Mouse (Mus musculus) left cerebral cortex, postnatal 4 days (tissue): ENCODE data around the gene Miga2. TPM values are rescaled to one million over a fixed set of nuclear protein-coding genes. Genes with fewer than 3 reads are reported as not detected.

ENCODE experiments used
- DNase-seq: peaks from one replicate; pipeline ENCODE4 v3.0.0-alpha.2; 2022
- intact Hi-C: fragments of 180-260 bp; cut with DNase I; formaldehyde crosslinking; loops from one replicate; pipeline ENCODE4 v1.15.1; 2025
- total RNA-seq, 2 experiments: library from RNA; stranded (reverse); gene quantifications; 2 replicates each; pipeline ENCODE4 v1.2.3; 2021

The Miga2 gene
- total RNA-seq, 2 experiments from 2014 or later: 69.7 to 76.5 TPM

DNA sequence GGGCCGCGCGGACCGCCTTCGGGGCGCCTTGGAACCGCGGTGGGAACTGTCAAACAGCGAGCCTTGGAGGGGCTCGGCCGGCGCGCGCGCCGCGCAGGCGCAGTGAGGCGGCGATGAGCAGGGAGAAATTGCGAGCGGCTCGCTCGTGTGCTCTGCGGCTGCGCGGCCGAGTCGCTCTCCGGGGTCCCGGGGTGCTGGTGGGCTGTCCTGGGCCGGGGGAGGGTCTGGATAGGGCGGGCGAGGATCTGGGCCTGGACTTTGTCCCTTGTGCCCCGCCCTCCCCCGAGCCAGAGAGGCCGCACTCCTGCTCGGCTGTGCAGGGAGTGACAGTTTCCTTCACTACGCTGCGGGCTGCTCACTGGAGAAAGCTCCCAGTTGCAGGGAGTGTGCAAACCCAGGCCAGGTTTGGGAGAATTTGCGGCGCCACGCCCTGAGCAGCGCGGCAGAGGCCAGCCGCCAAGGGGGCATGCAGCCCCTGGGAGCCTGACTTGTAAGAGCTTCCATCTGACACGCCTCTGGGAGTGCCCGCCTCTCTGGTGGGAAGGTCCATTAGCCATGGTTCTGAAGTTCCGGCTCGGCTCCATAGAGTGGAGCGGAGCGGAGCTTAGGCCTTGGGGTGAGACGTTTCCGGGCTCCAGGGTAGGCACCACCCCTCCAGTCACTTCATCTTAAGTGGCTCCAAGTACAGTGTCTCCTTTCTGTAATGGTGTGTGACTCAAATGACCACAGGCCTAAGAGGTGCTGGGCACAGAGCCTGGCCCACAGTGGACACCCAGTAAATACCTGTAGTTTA is 28.7 kb downstream of the Miga2 start:
- peak; percentile 92 for DNase-seq
- intact Hi-C loops: no loop called here

DNA sequence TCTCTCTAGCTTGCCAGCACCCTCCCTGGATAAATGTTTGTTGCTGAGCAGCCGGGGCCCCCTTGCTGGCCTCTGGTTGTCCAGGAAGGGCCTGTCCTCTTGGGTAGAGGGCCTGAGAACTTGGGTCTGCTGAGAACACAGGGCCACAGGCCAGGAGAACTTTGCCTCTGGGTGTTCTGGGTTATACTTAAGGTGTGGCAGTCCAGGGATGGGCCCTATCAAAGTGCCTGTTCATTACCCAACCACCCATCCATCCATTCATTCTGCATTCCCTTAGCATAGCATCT is 29.3 kb downstream of the Miga2 start:
- intact Hi-C loops: no loop called here
- DNase-seq: no peak

DNA sequence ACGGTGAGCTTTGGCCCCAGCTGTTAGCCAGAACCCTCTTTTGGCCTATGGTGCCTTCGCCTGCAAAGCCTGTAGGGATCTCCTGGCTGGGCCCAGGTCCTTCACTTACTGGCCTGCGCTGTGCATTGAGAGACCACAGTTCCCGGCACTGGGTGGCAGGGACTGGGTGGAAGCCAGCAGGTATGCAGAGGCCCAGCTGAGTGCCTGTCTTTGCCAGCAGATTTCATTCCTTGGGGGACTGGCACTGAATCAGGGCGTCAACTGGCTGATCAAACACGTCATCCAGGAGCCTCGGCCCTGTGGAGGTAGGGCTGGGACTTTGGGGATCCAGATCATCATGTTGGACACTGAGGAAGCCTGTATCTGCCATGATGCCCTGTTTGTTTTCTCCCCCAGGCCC is 31.7 kb downstream of the Miga2 start:
- intact Hi-C loops: no loop called here
- no peak for DNase-seq

DNA sequence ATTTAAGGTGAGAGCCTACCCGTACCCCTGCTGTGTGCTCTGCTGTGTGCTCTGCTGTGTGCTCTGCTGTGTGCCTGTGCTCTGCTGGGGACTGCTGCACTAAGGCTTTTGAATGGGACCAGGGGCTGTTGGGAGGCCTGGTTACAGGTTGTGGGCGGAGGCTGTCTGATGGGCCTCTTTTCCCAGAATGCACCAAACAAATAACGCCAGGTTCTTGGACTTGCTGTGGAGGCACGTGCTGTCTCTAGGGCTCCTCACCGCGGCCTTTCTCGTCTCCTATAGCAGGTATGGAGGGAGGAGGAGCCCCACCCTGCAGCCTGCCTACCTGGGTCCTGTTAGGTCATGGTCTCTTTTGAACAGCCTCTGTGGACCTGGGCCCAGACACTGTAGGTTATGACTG is 32.2 kb downstream of the Miga2 start:
- intact Hi-C loops: no loop called here
- DNase-seq: no peak

DNA sequence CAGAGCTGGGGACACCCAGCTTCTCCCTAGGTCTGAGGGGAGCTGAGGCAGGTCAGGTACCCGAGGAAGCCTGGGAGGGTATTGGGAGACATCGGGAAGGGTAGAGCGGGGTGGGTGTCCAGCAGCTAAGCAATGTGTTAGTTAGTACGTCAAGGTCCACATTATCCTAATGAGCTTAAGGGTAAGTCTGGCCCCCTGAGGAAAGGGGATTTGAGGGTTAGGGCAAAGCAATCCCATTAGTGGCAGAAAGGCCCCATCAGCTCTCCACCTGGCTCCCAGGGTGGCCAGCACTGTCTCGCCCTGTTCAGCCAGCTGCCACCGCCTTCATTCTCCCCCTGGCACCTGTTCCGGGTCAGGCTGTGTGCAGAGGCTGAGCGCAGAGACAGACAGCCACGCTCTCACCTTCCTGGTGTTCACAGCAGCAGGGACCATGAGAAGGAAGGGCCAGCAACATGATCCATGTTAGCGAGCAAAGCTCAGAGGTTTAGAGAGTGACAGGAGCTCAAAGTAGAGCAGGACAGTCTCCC is 34.0 kb downstream of the Miga2 start:
- no peak for DNase-seq
- intact Hi-C loops: no loop called here

DNA sequence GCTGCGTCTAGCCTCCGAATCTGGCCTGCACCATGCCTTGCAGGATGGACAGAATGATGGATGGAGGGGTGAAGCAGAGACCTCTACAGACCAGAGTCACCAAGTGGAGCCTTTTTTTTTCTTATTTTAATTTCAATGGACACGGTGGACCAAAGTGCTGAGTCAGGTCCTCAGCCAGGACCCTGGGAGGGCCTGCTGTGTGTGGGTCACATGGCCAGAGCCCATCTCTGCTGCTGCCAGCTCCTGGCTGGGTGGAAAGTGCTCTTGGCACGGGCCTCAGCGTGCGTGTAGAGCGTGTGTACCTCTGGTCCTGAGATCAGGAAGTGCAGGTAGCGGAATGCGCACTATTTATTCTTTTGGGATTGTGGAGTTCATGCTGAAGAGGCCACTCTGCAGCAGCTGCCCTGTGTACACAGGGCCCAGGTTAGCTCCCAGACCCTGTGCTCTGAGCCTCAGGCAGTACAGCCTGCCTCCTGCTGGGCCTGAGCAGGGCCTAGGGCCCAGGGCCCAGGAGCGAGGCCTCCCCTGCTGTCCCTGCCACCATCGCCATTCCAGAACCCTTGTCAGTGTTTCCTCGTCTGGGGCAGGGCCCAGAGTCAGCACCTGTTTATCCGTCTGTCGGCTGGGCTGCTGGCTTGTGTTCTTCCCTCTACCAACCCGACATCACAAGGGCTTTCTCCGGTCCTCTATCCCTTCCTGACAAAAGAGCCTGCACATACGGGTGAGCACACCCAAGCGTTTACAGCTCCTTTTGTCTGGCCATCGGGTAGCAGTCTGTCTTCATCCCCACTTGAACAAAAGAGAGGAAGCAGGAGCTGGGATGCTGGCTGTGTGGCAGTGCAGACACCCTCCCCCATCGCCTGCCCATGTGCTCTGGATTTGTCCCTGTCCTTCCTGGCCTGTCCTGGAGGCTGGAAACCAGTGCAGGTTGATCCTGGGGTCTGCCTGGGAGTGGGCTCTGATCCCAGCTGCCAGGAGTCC is 35.4 kb downstream of the Miga2 start:
- intact Hi-C loops: no loop called here
- DNase-seq: peak; percentile 43

DNA sequence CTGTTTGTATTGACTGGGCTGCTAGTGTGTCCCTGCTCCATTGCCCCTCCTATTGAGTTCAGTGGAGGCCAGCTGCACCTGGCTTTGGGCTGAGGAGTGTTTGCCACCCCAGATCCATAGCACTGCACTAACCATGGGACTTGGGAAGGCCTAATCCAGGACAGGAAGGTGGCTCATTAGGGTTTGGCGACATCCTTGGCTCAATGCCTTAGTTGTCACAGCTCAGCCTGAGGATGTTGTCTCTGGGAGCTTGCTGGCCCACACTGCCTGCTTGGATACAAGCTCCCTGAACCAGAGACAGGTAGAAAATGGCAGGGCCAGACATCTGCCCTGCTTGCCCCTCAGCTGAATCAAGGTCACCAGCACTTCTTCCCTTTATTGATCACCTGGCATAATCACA is 37.5 kb downstream of the Miga2 start:
- intact Hi-C loops: no loop called here
- no peak for DNase-seq

DNA sequence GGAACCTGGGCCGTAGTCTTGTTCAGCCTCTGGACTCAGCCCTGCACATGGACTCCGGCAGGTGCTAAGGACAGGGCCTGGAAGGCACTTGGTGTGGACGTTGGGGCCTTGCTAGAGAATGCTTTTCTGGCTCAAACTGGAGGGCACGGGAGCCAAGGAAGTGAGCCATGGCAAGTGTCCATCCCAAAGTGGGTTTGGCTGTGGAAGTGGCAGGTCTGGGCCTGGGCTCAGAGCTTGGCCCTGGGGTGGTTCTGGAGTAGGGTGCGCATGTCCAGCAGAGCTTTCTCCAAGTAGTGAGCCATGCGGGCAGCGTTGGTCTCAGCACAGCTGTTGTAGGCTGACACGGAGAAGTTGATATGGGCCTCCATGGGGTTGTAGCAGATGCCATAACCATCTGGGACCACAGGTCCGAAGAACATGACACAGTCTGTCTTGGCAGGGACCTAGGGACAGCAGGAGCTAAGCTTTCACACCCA is 38.4 kb downstream of the Miga2 start:
- intact Hi-C loops: no loop called here
- peak; percentile 47 for DNase-seq

DNA sequence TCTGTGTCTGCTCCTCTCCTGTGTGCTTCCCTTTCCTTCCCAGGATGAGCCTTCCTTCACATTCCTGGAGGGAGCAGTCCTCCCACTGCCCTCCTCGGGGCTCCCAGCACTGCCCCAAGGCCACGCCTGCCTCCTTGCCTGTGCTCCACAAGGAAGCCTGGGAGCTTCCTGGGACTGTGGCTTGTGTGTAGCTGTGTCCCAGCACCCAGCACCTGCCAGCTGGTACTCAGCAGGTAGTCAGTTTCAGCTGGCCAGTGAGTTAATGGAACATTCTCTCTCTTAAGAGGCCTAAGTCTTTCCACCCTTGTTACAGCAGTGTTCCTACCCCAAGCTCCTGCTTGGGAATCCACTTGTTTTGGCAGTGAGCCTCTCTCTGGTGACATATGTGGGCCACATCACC is 38.8 kb downstream of the Miga2 start:
- peak; percentile 25 for DNase-seq
- intact Hi-C loops: no loop called here

DNA sequence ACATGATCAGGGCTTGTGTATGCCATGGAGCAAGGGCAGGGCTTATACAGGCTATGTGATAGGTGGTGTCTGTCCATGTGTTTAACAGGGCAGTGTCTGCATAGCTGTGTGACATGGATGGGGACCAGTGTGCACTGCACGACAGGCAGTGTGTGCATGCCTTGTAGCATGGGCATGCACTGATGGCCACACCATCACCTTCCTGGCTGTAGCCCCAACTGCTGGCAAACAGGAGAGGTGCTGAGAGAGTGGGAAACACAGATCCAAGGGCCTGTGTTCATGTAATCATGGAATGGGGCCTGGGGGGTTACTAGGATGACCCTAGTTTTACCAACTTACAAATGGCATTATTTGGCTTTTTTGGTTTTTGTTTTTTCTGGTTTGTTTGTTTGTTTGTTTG is 39.8 kb downstream of the Miga2 start:
- no peak for DNase-seq
- intact Hi-C loops: no loop called here

DNA sequence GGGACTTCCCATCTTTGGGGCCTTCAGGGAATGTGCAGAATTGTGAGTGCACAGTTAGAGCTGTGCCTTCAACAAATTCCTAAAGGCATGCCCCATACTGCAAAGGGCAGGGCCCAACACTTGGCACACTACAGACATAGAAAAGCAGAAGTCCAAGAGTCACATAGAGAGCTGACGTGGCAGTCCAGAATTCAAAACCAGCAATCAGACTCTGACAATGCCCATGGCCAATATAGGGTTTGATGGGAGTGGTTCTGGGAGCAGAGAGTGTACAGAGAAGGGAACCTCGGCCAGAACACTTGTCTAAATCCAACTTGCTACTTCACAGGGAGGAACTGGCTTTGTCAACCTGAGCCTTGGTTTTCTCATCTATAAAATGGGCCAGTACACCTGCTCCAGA is 43.2 kb downstream of the Miga2 start:
- intact Hi-C loops: no loop called here
- no peak for DNase-seq

DNA sequence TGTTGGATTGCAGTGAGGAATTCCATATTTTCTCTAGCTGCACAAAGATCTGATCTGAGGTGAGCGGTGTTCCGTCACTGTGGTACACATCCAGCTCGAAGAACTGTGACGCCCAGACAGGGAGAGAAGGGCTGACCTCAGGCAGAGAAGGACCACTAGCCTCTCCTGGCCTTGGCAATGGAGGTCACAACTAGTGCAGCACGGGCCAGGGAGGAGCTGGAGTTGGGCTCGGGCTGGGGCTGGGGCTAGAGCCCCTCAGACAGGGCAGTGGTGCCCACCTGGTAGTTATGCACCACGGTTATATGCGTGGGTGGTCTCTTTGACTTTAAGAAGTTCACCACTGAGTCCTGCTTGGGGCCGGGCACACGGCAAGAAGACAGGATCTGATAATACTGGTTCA is 43.7 kb downstream of the Miga2 start:
- intact Hi-C loops: no loop called here
- no peak for DNase-seq

DNA sequence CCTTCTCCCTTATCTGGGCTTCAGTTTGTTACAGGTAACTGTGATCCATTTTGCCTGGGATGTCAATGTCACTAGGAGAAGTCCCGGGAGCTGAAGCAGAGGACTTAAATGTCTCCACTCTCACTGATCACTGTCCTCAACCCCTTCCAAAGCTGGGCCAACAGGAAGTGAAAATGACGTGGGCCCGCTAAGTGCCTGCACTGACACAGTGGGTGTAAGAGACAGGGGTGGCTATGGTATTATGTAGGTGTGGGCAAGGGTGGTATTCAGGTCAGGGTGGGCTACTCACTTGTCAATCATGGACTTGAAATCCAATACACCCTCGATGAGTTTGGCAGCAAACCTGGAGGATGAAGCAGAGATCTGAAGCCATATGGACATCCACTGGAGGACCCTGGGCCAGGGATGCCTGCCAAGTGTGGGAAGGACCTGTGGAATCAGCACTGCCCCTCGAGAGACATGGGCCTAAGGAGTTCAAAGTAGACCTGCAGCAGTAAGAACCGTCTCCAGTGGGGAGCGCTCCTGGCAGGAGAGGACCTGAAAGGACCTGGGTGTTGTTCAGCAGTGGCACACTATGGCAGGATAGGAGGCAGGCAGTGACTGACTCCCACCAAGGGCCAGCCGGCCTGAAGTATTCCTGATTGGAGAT is 44.5 kb downstream of the Miga2 start:
- no peak for DNase-seq
- intact Hi-C loops: no loop called here

DNA sequence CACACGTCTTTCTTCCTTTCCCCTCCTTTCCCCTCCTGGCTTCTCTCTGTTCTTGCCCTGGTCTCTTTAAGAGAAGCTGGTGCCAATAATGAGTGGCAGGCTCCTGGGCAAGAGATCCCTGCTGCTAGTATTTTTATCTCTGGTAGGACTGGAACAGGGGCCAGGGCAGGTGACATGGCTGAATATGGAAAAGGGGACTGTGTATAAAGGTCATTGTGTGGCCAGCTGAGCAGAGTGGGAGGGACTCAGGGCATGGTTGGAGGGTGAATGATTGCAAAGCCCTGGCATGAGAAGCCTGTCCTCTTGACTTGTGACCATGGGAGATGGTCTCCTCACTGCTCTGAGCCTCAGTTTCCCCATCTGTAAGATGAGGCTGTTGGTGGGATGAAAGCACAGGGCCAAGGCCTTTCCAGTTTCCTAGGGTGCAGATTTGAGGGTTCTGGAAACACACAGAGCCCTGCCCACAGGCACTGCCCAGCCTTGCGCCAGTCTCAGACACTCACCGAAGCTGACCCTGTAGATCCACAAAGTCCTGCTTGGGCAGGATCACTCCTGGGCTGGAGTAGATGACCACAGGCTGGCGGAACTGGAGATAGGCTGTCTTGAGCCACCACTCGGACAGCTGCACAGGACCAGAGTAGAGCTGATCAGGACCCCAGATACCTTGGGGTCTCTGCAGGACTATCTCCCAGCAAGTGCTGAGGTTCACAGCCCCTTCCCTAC is 45.6 kb downstream of the Miga2 start:
- intact Hi-C loops: no loop called here
- no peak for DNase-seq

DNA sequence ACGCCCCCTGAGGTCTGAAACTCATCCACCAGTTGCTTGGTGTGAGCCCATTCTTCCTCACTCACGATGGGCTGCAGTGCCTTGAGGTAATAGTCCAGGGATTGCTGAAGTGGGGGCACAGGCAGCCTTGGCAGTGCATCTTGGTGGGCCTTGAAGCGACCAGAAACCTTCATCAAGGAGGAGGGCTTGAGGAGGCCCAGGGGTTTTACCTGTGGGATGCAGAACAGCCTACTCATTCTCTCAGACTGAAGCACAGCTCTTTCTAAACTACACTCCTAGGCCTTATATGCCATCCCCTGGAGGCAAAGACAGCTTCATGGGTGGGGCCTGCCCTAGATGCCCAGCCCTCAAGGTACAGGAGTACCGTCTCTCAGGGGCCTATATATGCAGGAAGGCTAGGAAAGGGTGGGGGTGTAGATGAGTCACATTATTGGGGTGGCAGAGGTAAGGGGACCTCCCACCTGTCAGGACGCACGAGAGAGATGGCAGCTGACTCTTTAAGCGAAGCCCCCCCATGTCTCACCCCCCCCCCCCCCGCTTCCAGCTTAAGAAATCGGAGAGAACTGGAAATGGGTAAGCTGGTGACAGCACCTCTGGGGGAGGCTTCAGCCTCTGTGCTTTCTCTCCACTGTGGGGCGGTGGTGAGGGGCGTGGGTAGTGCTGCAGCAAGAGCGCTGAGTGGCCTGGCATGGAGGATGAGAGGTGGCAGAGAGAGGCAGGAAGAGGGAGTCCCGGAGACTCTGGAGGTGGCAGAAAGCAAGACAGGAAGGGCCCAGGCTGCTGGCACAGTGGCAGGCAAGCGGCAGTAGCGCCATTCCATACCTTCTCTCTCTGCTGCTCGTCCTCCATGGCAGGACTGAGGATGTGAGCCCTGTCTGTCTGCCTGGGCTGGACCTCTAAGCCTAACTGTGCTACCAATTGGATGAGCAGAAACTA is 49.3 kb downstream of the Miga2 start:
- no peak for DNase-seq
- intact Hi-C loops: no loop called here

DNA sequence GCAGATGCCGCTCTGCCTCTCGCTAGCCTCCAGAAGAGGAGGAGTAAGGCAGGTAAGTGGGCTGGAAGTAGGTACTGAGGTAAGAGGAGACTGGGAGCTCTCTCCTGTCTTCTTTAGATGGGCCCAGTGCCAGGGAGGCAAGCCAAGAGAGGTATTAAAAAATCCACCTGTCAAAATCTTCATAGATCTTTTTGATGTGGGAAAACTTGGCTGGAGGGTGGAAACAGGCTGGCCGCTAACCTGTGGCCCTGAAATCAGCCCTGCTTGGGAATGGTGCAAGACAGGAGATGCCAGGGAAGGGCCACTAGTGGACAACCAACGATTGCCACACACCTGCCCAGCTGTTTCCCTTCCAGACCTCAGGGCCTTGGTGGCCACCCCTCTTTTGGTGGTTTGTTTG is 50.1 kb downstream of the Miga2 start:
- DNase-seq: no peak
- intact Hi-C loops: no loop called here

DNA sequence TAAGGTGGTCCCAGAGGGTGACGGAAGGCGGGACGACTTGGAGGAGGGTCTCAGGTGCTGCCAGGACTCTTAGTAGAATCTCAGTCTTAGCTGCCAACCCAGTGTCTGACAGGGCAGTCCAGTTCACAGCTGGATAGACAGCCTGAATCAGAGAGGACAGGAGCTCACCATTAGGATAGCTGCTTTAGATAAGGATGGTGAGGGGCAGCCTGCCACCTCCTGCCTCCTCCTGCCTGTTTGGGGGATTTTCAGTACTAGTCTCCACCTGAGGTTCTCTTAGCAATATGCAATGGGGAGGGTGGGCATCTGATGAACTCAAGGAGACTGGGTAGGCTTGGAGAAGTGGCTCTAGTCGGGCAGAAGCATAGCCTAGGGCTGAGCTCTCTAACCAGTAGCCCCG is 50.6 kb downstream of the Miga2 start:
- DNase-seq: no peak
- intact Hi-C loops: no loop called here

DNA sequence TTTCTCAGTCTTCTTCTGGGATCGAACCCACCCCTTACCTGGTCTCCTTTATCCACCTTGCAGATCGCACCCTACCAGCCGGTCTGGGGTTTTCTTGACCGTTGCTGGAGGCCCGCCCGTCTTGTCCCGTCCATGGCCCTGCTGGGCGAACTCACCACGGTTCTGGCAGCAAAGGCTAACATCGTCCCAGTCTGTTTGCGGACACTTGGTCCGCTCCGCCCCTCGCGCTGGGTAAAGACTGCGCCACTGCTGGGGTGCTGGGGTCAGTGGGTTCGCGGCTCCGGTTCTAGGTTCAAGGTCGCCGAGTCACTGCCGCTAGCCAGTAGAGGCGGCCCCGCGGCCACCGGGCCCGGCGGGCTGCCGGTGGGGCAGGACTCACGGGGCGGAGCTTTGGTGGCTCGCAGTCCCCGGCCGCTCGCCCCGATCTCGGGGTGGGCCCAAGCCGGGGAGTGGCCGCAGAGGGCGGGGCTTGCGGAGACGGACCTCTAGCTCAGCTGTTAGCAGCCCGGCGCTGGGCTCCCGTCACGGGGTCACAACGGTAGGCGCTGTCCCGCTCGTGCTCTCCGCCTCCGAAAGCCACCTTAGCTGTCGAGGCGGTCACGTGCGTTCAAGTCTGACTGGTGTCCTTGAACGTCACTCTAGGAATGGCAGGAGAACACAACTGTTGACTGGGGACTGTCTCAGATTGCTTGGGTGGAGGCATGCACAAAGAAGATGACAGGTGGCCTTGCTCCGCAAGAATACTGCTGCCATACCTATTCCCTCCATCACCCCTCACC is 51.3 kb downstream of the Miga2 start, which contains the start of gene Crat:
Gene Crat (minus strand): TSS at position 657 of the 779 bp plus-strand sequence.
- intact Hi-C loops: no loop called here
- peak; percentile 89 for DNase-seq
